Mouse (Mus musculus): Measurements from ENCODE around the gene Zhx3. TPM values are rescaled to one million over a fixed set of nuclear protein-coding genes. Genes with fewer than 3 reads are reported as not detected.
A peak's percentile ranks its signal among the peaks of the same experiment; 100 is the strongest.

Gene Zhx3
- total RNA-seq, 2 experiments from 2014 or later = 37.5 to 43.6 TPM

- intact Hi-C loops (cut with DNase I) = no loop called here
- no peak for DNase-seq (ENCODE audit: low spot score)
Measured at GRCm38 (mm10) chr2:160735706-160736310, 137.0 kb downstream of the Zhx3 start.

GRCm38 (mm10) chr2:160734331-160734730, 138.5 kb downstream of the Zhx3 start:
- intact Hi-C loops (cut with DNase I) = loop anchor here (5.0 kb wide), 1 partner anchor 58 kb away; no protein-coding TSS in a partner anchor
- no peak for DNase-seq (ENCODE audit: low spot score)

DNA sequence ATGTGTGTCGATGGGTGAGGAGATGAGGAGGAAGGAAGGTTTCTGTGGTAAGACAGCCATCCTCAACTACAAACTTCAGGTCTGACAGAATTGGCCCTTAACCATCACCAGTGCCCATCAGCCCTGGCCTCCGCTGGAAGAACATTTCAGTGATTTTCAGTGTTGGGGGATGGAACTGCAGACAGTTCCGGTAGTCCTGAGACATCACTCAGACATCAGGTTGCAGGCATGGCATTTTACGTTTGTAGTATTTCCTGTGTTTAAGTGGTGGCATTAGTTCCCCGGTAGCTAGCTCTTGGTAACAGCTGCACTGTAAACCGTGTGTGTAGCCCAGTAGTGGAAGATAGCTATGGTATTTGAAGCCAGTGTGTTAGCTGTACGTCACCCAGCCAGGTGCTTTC, 139.7 kb downstream of the Zhx3 start:
- no peak for DNase-seq (ENCODE audit: low spot score)
- intact Hi-C loops (cut with DNase I) = loop anchor here (5.0 kb wide), 1 partner anchor 59 kb away; no protein-coding TSS in a partner anchor

DNA sequence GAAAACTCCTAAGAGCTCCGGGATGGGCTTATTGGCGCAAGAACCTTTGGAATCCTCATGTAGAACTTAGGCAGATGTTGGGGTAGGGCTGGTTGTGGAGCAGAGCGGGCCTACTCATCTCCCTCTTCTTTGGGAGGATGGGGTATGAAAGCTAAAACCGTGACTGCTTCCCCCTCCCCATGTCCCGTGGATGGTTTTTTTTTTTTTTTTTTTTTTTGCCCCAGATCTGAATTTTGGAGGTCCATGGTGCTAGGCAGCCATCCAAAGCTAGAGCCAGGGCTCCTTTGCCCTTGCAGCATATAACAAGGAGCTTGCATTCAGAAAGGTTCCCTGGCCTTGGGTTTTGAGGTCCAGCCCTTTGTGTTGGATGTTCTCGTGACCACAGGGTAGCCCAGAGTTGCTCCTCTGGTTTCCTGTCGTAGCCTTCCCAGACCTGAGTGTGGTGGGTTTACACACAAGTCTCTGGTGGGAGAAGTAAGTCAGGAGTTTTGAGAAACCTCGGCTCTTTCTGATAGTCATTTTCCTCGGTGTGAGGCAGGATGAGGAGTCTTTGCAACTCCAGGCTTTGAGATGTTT, 140.3 kb downstream of the Zhx3 start:
- intact Hi-C loops (cut with DNase I) = loop anchor here (5.0 kb wide), 1 partner anchor 60 kb away; no protein-coding TSS in a partner anchor
- DNase-seq (ENCODE audit: low spot score) = no peak

GRCm38 (mm10) chr2:160731839-160732261, 140.9 kb downstream of the Zhx3 start:
- intact Hi-C loops (cut with DNase I) = loop anchor here (2.0 to 5.0 kb wide), 2 partner anchors 60 to 155 kb away; no protein-coding TSS in a partner anchor
- peak; percentile 76 for DNase-seq (ENCODE audit: low spot score)

- intact Hi-C loops (cut with DNase I) = loop anchor here (2.0 to 5.0 kb wide), 2 partner anchors 61 to 156 kb away; no protein-coding TSS in a partner anchor
- DNase-seq (ENCODE audit: low spot score) = peak; percentile 89
Measured at GRCm38 (mm10) chr2:160731117-160731838, 141.5 kb downstream of the Zhx3 start, which contains the start of gene Plcg1. Plcg1 (plus strand) TSS chr2:160731300.

- DNase-seq (ENCODE audit: low spot score) = no peak
- intact Hi-C loops (cut with DNase I) = loop anchor here (2.0 to 5.0 kb wide), 2 partner anchors 62 to 156 kb away; no protein-coding TSS in a partner anchor
Measured at GRCm38 (mm10) chr2:160730797-160731116, 142.0 kb downstream of the Zhx3 start.

DNA sequence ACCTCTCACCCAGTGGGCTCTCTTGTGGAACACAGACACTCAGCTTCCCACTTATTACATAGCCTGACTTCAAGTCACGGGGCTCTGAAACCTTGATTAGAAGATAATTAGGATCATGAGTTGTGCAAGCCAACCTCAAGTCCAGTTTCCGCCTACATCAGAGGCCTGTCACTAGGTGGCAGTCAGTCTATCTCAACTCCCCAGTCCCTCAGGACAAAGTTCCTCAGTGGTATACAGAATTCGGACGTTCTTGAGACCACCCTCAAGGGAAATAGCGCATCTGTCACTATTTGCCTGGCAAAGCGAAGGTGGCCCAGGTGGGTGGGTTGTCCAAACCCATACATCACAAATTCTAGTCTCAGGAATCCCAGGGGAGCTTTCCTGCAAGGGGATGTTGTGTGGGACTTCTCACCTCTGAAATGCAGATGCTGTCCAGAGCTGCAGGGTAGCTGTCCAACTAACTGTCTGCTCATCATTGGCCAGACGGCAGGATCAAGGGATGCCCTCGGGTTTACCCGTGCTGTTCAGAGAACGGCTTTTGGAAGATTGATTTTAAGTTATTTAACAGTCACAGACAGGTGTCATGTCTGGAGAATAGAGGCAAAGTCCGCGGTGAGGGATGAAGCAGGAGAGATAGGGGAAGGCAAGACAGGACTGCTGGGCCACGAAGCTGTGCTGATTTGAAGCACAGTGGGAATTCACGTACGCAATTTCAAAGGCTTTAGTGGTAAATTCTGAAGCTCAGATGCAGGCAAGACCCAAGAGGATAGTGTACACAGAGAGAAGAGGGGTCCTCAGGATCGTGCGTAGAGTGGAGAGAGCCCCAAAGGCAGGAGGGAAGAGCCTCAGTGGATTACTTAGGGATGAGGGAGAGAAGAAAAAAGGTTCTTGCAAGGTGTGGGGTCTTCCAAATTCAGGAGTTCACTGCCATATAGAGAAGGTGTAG, 142.7 kb downstream of the Zhx3 start:
- DNase-seq (ENCODE audit: low spot score) = no peak
- intact Hi-C loops (cut with DNase I) = loop anchor here (2.0 to 5.0 kb wide), 3 partner anchors 62 to 157 kb away; no protein-coding TSS in a partner anchor

- intact Hi-C loops (cut with DNase I) = loop anchor here (5.0 kb wide), 1 partner anchor 132 kb away; no protein-coding TSS in a partner anchor
- DNase-seq (ENCODE audit: low spot score) = no peak
Measured at GRCm38 (mm10) chr2:160729436-160729835, 143.4 kb downstream of the Zhx3 start.

DNA sequence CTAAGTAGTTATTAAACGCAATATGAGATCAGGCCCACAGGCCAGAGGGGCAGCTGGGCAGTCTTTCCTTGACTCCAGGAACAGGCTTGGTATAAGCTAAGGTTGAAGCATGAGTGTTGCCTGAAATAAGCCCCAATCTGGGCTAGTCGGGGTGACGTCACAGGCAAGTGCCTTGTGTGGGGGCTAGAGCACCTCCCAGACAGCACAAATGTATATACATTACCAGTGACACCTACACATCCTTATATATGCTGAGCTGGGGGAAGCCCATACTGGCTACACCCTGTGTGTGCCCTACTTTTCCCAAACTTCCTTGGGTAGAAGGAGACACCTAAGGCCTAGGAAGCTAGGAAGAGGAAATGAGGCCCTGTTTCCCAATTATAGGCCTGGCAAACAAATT, 143.8 kb downstream of the Zhx3 start:
- intact Hi-C loops (cut with DNase I) = loop anchor here (5.0 kb wide), 1 partner anchor 132 kb away; no protein-coding TSS in a partner anchor
- no peak for DNase-seq (ENCODE audit: low spot score)

DNA sequence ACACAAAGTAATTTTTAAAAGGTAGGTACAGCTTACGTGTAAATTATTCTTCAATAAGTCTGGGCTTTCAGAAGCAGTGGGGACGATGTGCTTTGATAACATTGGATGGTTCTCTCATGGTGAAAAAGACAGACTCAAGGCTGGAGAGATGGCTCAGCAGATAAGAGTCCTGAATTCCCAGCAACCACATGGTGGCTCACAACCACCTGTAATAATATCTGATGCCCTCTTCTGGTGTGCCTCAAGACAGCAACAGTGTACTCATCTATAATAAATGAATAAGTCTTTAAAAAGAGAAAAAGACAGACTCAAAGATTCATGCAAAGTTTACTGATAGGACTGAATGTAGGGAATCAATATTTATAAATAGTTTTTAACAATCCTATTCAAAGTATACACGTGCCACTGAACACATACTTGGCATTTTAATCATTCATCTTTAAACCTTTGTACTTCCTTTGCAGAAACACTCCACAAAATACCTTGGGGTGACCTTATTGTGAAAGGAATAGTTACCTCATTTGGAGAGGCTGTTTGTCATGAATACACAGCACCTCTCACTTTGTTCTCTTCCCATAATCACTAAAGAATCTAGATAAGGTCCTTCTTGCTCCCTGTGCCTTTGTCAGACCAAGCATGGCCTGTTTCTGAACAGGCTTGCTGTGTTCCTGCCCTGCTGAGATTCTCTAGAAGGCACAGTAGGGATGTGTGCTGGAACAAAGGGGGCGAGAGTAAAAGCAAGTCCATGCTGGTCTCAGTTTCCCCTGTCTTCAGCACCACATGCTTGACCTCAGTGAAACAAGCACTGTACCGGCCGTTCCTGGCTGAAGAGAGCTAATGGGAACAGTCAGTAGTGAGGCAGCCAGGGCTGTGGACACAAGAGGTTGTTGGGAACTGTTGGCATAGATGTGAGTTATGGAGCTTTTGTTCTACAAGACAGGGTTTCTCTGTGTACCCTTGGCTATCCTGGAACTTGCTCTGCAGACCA, 146.6 kb downstream of the Zhx3 start:
- intact Hi-C loops (cut with DNase I) = loop anchor here (5.0 kb wide), 1 partner anchor 129 kb away; no protein-coding TSS in a partner anchor
- DNase-seq (ENCODE audit: low spot score) = no peak

DNA sequence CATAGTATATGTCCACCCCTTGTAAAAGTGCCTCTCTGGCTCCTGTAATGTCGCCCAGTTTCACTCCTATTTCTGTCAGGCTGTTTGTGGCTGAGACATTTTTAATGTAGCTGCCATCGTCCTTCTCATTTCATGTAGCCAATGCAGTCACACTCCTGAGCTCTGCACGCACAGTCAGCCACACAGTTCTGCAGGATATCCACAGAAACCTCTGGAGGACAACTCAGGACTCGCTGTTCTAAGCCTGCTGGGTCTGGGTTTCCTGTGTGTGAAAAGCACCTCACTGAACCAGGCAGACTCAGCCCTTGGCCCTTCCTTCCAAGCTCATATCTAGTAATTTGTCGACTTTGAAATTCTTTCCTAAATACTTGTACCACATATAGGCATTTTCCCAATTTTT, 148.3 kb downstream of the Zhx3 start:
- DNase-seq (ENCODE audit: low spot score) = no peak
- intact Hi-C loops (cut with DNase I) = no loop called here

- DNase-seq (ENCODE audit: low spot score) = no peak
- intact Hi-C loops (cut with DNase I) = no loop called here
Measured at GRCm38 (mm10) chr2:160723613-160724375, 149.0 kb downstream of the Zhx3 start.

- DNase-seq (ENCODE audit: low spot score) = no peak
- intact Hi-C loops (cut with DNase I) = no loop called here
Measured at GRCm38 (mm10) chr2:160722714-160723113, 150.1 kb downstream of the Zhx3 start.

- DNase-seq (ENCODE audit: low spot score) = no peak
- intact Hi-C loops (cut with DNase I) = loop anchor here (2.0 kb wide), 1 partner anchor 168 kb away; no protein-coding TSS in a partner anchor
Measured at GRCm38 (mm10) chr2:160718811-160719210, 154.0 kb downstream of the Zhx3 start.

DNA sequence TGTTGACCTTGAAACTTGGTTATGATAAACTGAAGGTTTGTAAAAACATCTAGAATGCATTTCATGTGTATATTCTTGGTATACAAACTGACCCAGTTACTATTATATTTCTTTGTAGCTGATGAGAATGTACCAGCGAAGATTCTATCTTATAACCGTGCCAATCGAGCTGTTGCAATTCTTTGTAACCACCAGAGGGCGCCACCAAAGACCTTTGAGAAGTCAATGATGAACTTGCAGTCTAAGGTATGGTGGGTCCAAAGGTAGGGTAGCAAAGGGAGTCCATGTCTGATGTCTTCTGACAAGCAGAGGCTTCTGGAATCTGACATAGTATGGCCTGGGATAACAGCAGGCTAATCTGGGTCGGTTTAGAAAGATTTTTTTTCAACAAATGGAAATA, 155.5 kb downstream of the Zhx3 start:
- intact Hi-C loops (cut with DNase I) = no loop called here
- DNase-seq (ENCODE audit: low spot score) = no peak

GRCm38 (mm10) chr2:160715463-160716030, 157.3 kb downstream of the Zhx3 start:
- intact Hi-C loops (cut with DNase I) = no loop called here

More at GRCm38 (mm10) chr2:160715463-160716030, 157.3 kb downstream of the Zhx3 start:
- DNase-seq (ENCODE audit: low spot score) = no peak
